Mouse (Mus musculus) A20 (cell line): ENCODE measurements around the gene Asb8.

ENCODE experiments used
- DNase-seq: peaks from one replicate; pipeline ENCODE4 v3.0.0-alpha.2; 2011; ENCODE audit warnings: low read depth, low spot score

The Asb8 gene

DNA sequence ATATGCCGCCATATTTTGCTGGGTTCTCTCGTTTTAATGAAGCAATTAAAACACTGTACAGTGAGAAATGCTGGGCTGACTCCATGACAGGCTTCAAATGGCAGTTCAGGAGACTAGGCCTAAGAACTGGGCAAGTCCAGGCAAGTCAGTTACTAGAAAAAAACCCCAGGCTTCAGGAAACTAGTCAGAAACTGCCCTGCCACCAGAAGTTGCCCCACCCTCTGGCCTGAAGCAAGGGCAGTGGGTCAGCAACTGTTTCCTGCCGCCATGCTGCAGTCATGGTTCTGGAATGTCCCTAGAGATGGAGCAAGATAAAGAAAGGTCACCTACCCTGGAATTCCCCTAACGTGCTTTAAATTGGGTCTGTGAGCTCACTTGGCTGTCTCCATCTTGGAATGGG lies 9.5 kb downstream of the Asb8 start:
- no peak for DNase-seq

DNA sequence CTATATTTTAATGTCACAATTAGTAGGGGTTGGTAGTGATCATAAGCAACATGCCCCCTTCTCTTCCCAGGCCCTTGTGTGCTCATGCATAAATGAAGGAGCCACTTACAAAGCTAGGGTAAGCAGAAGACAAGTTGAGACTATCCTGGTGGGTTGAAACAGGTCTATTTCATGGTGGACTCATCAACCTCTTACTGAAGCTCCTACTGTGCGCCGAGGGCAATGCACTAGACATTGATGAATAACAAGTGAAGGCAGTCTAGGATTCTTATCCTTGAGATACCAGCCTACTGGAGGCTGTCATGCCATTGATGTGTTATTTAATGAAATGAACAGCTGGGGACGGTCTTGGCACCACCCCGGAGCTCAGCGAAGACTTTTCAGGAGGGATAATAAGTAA lies 10.2 kb downstream of the Asb8 start:
- no peak for DNase-seq

DNA sequence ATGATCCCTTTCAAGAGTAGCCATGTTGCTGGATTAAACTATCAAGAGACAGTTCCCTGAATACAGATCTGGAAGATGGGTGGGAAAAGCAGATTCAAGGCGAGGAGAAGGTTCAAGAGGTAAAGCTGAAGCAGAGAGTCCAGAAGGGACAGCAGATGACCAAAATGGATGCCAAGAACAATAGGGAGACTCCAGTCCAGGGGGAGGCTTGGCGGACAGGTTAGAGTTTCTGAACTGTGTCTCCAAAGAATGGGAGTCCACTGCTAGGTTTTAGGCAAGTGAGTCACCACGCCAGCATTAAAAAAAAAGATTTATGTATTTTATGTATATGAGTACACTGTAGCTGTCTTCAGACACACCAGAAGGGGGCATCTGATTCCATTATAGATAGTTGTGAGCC lies 10.8 kb downstream of the Asb8 start:
- DNase-seq, result no peak

DNA sequence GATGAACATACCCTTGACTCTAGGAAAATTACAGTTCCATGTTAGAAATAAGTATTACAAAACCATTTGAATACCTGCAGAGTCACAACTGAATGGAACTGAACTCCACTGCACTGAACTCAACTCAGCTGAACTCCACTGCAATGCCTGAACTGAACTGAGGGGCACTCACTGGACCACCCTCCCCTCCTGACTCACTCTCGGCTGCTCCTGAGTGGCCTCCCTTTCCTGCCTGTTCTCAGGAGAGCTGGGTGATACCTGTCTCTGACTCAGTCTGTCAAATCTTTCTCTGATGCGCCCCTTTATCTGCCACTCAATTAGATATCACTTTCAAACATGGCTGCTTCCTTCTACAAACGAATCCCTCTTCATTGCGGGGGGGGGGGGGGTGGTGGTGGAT lies 11.3 kb downstream of the Asb8 start:
- DNase-seq, result no peak

DNA sequence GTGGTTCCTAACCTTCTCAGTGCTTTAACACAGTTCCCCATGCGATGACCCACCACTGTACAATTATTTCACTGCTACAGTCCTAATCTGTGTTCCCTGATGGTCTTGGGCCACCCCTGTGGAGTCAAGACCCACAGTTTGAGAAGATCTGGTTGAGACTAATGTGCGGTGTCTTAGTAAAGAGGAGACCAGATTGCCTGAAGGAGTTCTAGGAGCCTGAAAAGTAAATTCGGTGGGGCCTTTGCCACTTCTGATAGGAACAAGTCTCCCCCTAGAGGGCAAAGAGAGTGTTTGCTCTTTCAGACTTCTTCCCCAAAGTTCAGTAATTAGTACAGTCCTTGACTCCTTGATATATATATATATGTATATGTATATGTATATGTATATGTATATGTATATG lies 11.8 kb downstream of the Asb8 start:
- DNase-seq, result peak; percentile 64

DNA sequence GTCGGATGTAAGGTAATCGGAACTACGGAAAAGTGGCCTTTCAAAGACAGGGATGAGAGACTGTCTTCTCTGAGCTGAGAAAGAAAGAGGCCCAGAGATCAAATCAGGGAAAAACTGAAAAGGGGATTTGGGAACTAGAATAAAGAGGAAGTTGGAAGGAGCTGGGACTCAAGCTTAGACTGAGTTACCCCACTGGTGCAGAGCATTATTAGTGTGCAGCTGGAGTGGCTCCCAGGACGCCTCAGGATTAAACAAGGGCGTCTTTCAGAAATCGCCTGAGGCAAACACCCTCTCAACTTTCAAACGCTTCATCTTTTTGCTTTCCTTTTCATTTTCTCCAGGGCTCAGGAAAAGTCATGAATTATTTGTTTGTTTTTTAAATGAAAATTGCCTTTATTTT lies 12.5 kb downstream of the Asb8 start:
- DNase-seq, result no peak

DNA sequence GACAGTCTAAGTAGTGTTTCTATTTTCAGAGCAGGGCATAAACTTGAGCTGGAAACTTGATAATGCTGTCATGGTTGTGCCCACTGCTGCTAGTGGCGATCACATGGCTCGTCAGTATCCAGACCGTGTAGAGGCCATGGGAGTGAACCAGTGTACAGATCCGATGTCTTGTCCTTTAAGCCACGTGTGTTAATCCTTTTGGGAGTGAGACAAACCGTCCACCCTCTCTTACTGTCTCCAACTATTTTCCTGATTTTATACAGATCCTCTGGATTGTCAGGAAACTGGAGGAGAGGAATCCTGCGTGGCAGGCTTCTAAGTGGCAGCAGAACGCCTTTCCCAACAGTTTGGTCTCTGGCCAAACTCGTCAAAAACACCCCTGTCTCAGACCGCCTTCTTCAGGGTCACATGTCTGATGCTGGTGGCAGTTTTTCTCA lies 16.2 kb downstream of the Asb8 start:
- no peak for DNase-seq

DNA sequence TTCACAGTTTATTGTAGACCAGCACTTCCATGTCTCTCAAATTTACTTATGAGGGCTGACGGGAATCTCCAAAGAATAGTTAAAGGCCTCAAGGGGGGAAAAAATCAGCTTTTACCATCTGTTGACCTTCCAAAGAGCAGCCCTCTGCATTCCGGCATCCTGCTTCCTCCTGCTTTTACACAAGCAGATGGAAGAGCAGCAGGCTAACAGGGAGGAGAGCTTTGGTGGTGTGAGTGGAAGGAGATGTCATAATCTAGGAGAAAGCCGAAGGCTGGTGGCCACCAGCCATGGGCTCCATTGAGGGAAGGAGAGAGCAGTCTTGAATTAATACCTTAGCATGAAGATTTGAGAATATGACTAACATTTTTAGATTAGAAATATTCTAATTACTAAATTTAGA lies 17.1 kb downstream of the Asb8 start:
- DNase-seq, result no peak

DNA sequence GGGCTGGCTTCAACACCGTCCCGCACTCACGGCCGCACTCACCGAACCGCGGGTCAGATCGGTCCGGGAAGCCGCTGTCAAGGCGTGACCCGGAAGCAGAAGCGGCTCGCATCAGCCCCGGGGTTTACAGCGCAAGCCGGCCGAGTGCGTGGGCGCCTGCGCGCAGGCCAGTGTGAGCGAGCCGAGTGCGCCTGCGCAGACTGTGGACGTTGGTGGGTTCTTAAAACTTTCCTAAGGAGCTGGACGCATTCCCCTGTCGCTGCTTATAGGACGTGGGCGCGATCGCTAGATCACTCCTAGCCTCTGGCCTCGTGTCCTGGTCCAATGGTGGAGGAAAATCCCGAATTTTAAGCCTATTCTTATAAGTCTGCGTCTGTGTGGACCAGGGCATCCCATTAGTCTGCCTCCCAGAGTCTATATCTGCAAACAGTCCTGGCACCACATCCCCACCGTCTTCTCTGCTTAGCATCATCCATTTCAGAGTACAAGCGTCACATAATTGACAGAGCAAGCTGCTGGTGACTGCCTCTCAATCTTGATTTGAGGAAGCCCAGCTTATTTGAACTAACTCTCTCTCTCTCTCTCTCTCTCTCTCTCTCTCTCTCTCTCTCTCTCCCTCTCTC lies 19.8 kb downstream of the Asb8 start:
- peak; percentile 94 for DNase-seq

DNA sequence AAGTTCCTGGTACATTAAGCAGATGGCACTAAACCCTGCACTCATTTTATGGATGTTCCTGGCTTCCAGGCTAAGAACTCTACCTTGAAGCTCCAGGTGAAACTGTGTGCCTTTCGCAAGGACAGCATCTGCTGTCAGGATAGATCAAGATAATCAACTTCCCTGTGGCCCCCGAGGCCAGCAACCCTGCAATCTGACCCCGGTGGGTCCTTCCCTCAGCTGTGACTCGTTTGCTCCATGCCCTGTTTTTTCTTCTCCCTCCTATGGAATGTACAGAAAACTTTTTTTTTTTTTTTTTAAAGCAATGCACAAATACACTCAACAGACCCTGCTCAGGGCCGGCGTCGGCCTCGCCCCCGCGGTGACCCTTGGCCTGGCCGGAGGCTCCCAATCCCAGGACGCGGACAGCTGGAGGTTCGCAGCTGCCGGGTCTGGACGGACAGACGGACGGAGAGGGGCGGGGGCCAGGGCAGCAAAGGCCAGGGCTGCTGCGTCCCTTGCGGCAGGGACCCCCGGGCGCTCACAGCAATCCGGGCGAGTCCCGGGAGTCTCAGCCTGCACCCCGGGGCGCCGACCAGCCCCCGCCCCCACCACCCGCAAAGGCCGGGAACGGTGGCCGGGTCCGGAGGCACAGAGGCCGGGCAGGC lies 20.4 kb downstream of the Asb8 start:
- DNase-seq, result peak; percentile 35

DNA sequence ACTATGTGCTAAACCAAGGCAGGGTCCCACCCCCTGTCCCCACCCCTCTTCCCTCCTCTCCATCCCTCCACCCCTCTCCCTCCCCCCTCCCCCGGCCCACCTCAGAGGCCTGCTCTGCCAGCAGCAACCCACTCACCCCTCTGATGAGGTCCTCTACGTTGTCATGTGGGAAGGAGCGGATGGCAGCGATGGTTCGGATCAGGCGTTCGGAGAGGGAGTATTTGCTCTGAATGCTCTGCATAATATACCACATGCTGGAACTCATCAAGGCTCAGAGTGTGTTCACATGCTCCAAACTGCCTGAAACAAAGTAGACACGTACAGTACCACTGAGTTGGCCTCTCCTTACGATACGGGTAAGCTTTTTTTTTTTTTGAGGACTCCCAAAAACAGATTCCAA lies 22.9 kb downstream of the Asb8 start:
- DNase-seq, result no peak

DNA sequence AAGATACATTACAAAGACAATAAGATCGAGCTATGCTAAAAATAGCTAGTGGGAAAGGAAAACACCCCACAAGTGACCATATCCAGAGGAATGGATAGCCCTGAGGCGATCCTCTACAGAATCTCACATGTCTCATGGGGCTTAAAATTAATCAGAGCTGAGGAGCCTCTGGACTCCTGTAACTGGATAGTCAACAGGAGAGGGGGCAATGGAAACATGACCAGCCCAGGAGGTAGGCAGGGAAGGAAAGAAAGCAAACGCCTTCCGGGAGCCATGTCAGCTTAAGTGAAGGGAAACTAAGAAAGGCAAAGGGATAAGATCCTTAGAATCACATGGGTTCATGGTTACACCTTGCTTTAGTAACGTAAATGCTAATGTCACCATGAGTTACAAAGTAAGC lies 24.6 kb downstream of the Asb8 start:
- no peak for DNase-seq

DNA sequence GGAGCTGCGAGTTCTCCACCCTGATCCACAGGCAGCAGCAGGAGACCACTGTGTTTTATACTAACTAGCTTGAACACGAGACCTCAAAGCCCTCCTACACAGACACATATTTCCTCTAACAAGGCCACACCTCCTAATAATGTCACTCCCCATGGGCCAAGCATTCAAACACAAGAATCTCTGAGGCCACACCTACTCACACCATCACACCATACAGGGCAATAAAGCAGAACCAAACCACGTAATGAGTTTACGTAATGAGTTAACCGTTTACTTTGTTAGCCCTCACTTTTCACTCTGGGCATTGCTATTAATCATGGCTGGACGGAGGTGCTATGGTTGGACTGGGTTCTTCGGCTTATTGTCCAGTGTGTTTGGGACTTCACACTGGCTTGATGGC lies 25.7 kb downstream of the Asb8 start:
- peak; percentile 35 for DNase-seq

DNA sequence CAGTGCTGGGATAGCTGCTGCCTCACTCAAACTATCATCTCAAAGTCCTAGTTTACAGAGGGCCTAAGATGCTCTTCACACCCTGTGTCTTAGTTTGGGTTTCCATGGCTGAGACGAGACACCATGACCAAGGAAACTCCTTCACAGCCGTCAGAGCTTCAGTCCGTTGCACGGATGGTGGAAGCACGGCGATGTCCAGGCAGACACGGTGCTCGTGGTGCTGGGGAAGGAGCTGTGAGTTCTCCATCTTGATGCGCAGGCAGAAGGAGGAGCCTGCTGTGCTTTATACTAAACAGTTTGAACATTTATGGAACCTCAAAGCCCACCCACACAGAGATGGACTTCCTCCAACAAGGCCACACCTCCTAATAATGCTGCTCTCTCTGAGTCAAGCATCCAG lies 28.6 kb downstream of the Asb8 start:
- DNase-seq, result no peak

DNA sequence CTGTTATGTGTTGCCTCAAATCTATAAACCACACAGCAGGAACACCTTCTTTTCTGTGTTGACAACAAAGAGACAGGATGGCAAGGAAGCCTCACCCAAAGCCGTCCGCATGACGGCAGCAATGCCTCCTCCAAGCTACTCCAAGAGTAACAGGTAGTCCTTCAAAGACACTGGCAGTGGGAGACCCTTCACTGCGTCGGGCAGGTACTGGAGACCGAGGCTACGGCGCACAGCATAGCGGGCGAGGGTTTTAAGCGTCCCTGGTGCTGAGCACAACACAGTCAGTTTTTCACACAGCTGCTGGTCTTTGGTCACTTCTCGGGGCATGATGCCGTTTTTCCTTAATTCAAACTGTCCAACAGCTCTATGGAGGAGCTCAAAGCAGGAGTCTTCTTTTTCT lies 29.8 kb downstream of the Asb8 start:
- no peak for DNase-seq

DNA sequence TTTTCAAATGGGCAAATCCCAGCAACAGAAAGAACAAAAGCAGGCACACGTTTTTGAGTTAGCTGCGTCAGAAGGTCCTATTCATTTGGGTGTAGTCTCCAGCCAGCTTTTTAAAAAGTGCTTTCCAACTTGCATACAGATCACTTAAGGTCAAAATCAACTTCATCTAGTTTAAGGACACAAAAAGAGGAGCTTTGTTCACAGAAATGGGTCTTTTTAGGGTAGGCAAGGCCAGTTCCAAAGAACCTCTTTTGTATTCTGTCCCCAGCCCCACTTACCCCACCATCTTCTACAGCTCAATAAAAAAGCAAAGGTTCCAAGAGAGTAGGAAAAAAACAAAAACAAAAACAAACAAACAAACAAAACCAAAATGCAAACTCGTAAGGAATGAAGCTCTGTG lies 30.8 kb downstream of the Asb8 start:
- DNase-seq, result no peak

DNA sequence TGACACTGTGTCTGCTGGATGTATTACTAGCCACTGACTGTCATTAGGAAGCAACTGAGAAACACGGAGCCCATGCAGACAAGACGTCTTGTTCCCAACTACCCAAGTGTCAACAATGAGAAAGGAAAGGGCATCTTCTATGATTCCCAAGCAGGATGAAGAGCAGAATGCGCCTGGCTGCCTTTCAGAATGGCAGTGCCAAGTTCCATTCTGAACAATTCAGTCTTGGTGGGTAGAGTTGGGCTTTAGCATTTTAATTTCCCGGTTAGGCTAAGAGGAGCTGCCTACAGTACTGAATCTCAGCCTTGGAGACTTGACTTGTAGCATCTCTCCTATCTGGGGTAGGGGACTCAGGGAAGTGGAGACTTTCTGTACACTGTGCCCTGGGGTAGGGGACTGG lies 31.4 kb downstream of the Asb8 start:
- DNase-seq, result no peak

DNA sequence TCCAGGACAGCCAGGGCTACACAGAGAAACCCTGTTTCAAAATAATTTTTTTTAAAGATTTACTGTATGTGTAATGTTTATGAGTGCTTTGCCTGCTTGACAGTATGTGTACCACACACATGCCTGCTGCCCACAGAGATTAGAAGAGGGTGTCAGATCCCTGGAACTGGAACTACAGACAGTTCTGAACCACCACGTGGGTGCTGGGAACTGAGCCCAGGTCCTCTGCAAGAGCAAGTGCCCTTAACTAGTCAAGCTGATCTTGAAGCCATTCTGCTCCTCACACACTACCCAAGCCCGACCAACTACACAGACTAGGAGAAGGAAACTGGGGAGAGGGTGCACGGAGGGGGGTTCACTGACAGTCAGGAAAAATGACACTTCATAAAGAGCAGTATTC lies 32.0 kb downstream of the Asb8 start:
- no peak for DNase-seq

DNA sequence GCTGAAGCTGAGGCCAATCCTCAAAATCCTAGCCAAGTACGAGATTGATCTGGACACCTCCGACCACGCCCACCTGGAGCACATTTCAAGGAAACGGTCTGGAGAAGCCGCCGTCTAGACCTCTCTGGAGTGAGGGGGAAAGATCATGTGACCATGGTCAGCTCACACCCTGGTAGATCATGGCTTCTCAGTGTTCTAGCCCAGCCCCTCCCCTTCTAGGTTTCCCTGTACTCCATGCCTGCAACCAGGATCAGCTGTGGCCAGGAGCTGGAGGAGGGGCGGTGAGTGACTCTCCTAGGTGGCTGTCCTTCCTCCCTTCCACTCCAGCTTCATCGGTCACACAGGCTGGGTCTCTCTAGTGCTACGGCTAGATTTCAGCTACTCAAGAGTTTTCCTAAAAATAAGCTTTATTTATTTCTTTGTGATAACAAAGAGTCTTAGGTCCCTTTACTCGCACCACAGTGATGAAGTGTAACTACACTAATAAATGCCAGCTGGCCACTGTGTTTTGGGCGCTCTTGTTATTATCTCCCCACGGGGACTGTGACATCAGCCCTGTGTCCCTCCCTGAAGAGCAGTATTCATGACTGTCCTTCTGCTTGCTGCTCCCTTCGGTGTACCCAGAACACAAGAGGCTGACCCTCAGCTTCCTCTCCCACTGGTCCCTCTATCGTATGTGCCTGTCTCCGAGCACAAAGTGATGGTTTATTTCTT lies 33.3 kb downstream of the Asb8 start:
- no peak for DNase-seq

DNA sequence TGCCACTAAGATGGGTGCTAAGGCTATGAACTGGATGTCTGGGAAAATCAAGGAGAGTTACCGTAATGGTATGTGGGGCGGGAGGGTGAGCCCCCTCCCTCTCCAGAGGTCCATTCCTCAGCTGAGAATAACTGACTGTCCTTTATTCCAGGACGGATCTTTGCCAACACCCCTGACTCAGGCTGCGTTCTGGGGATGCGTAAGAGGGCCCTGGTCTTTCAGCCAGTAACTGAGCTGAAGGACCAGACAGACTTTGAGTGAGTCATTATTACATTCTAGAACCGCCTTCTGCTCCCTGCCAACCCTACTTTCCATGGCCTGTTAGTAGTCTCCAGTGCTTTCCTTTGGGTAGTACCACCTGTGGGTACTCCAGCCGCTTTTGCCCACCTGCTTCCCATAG lies 34.0 kb downstream of the Asb8 start:
- no peak for DNase-seq

DNA sequence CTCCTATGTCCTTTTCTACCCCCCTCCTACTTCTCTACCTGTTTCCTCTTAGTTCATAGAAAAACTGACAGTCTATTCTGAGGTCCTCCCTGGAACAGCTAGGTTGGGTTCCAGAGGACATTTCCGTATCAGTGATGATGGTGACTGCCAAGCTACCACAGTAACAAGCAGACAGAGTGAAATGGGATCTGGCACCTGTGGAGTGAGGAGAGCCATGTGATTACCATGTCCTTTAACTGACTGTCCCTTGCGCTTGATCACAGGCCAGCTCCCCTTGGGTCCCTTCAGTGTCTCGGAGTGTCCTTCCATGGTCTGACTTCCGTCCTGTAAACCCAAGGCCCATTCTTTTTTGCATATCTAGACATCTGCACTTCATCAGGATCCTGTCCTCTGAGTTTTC lies 34.4 kb downstream of the Asb8 start:
- DNase-seq, result no peak

DNA sequence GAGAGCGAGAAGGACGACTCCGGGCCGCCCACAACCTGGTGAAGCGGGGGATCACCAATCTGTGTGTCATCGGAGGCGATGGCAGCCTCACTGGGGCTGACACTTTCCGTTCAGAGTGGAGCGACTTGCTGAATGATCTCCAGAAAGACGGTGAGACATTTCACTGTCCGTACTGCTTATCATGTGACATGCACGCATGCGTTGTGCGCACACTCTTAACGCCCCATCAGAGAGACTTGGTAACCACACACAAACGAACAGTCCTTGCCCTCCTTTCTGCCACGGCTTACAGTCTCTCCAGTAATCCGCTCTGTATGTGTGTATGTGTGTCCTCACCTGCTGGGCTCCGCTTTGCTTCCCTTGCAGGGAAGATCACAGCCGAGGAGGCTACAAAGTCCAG lies 44.6 kb downstream of the Asb8 start:
- no peak for DNase-seq

DNA sequence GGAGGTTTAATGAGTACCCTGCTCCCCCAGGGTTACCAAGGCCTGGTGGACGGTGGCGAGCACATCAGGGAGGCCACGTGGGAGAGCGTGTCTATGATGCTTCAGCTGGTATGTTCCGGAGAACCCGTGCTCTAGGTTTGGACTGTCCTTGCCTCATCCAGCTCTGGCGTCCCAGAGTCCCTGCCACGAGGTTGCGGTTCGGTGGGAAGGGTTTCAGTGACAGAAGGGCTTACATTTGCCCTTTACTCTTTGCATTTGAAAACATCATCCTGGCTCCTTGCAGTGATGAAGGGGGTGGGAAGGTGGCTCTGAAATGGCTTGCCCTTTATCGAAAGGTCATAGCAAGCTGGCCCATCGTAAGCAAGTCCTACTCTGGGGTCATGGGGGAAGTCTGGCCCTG lies 46.1 kb downstream of the Asb8 start:
- no peak for DNase-seq
